Mouse (Mus musculus) kidney, adult 2 months (tissue): ENCODE measurements around the gene Prdm16.

Experiments used
- CTCF ChIP-seq: fragments of 200-500 bp; conservative IDR thresholded peaks from 2 replicates; pipeline ENCODE4 v1.5.1; 2011; ENCODE audit warnings: low read depth, mild to moderate bottlenecking, control low read depth, low read length, moderate library complexity, mixed read lengths; ENCODE audit not compliant: insufficient read depth, insufficient read length
- POLR2A ChIP-seq: fragments of 200-500 bp; IDR thresholded peaks from one replicate; pipeline ENCODE4 v1.6.1; 2011; ENCODE audit warnings: low read depth, low read length, control low read depth

DNA sequence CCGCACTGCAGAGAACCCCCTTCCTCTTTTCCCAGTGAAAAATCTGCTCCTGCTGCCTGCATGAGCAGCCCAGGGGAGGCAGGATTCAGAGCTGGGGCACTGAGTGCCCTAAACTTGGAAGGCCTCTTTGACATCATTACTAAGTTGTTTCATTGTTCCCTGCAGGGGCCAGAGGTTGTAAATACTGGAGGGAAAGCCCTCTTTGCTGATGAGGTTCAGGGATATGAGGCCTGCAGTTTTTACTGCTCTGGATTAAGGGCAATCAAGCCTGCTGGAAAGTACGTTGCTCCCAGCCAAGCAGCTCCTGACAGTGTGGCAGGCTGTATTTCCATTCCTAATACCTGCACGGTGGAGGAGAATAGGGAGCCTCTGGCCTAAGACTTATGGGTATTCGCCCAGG is 221.8 kb downstream of the Prdm16 start:
- TF ChIP-seq CTCF: no peak
- no peak for TF ChIP-seq POLR2A
